Mouse (Mus musculus) heart, adult 2 months (tissue): ENCODE results near the gene Cep70. TPM values are rescaled to one million over a fixed set of nuclear protein-coding genes. Genes with fewer than 3 reads are reported as not detected.

Experiments used
- DNase-seq, 2 experiments: peaks; one replicate each; pipeline ENCODE4 v3.0.0; 2021
- H3K27ac ChIP-seq: fragments of 200-600 bp; 2 replicates; pipeline ENCODE4 v1.8.1; 2022
- H3K27me3 ChIP-seq: fragments of 200-500 bp; 2 replicates; pipeline ENCODE4 v1.6.1; 2012; ENCODE audit warnings: mild to moderate bottlenecking, low read length, inconsistent platforms, mixed read lengths; ENCODE audit not compliant: control insufficient read depth, insufficient read depth
- H3K36me3 ChIP-seq: fragments of 200-500 bp; 2 replicates; pipeline ENCODE4 v1.6.1; 2012; ENCODE audit warnings: low read length, inconsistent platforms; ENCODE audit not compliant: control insufficient read depth, insufficient read depth
- H3K4me1 ChIP-seq: fragments of 200-500 bp; 2 replicates; pipeline ENCODE4 v1.6.1; 2011; ENCODE audit warnings: low read length; ENCODE audit not compliant: control insufficient read depth, insufficient read depth
- H3K4me3 ChIP-seq: fragments of 200-600 bp; 2 replicates; pipeline ENCODE4 v1.8.1; 2022
- H3K79me2 ChIP-seq: fragments of 200-500 bp; replicated peaks from 2 replicates; pipeline ENCODE4 v1.6.1; 2012; ENCODE audit warnings: mild to moderate bottlenecking, inconsistent platforms, low read length, moderate library complexity, mixed read lengths; ENCODE audit not compliant: control insufficient read depth, insufficient read depth
- H3K9ac ChIP-seq: fragments of 200-500 bp; 2 replicates; pipeline ENCODE4 v1.6.1; 2012; ENCODE audit warnings: low read depth, mild to moderate bottlenecking, control low read depth, inconsistent platforms, low read length, mixed read lengths
- CTCF ChIP-seq: fragments of 200-600 bp; IDR thresholded peaks from 2 replicates; pipeline ENCODE4 v1.8.1; 2022; ENCODE audit warnings: antibody characterized with exemption, mild to moderate bottlenecking, moderate library complexity
- EP300 ChIP-seq: fragments of 200-500 bp; IDR thresholded peaks from 2 replicates; pipeline ENCODE4 v1.6.1; 2011; ENCODE audit warnings: low read depth, low read length, control low read depth; ENCODE audit not compliant: insufficient read depth
- POLR2A ChIP-seq: fragments of 200-500 bp; IDR thresholded peaks from 2 replicates; pipeline ENCODE4 v1.6.1; 2011; ENCODE audit warnings: mild to moderate bottlenecking, low read depth, low read length, control low read depth; ENCODE audit not compliant: insufficient read depth
- WGBS: fragments of 180-500 bp; shearing (Covaris S2); methylation state at CpG from one replicate; pipeline ENCODE4 v1.1.7; 2018; 5-methylcytosine and 5-hydroxymethylcytosine counted together
- intact Hi-C: fragments of 180-260 bp; cut with DNase I; formaldehyde crosslinking; loops from one replicate; pipeline ENCODE4 v1.15.1; 2025
- polyA plus RNA-seq: library from polyadenylated mRNA; depleted of rRNA; stranded (reverse); fragments of >200 nt; gene quantifications from 2 replicates; pipeline ENCODE4 v1.2.3, GENCODE M21; 2012
- total RNA-seq, 2 experiments: library from RNA; stranded (reverse); gene quantifications; 2 replicates each; pipeline ENCODE4 v1.2.3; 2021

The Cep70 gene
- total and polyA plus RNA-seq, 3 experiments: 2.3 to 8.1 (median 5.5) TPM

- intact Hi-C loops: no loop called here
- no peaks in the 10 kb centered on the region for H3K79me2 ChIP-seq
- TF ChIP-seq CTCF (no peak), POLR2A (no peak), EP300 (no peak)
- 90% methylated on average over 3 of the region's 3 CpGs for WGBS
- no peak overlapping the region for H3K4me3 ChIP-seq
- H3K9ac ChIP-seq: no peak overlapping the region
- H3K4me1 ChIP-seq: no peaks in the 10 kb centered on the region
- no peak overlapping the region for H3K27ac ChIP-seq
- DNase-seq: no peak
- H3K27me3 ChIP-seq: no peaks in the 10 kb centered on the region
- H3K36me3 ChIP-seq: no peaks in the 10 kb centered on the region
Observed at GRCm38 (mm10) chr9:99256821-99257220, 13.7 kb downstream of the Cep70 start.

GRCm38 (mm10) chr9:99258891-99259290 lies 15.7 kb downstream of the Cep70 start:
- Histone ChIP-seq H3K27ac (no peak overlapping the region), H3K4me1 (no peaks in the 10 kb centered on the region), H3K9ac (no peak overlapping the region), H3K27me3 (no peaks in the 10 kb centered on the region), H3K36me3 (no peaks in the 10 kb centered on the region), H3K4me3 (no peak overlapping the region), H3K79me2 (no peaks in the 10 kb centered on the region)
- no peak for TF ChIP-seq EP300
- TF ChIP-seq CTCF: no peak
- TF ChIP-seq POLR2A: no peak
- no peak for DNase-seq
- WGBS: 83% methylated on average over 5 of the region's 5 CpGs
- intact Hi-C loops: no loop called here

GRCm38 (mm10) chr9:99304296-99304695 lies 61.1 kb downstream of the Cep70 start:
- WGBS: 72% methylated on average over 5 of the region's 5 CpGs
- no peak overlapping the region for H3K4me3 ChIP-seq
- H3K9ac ChIP-seq: no peak overlapping the region
- DNase-seq: no peak
- no peaks in the 10 kb centered on the region for H3K4me1 ChIP-seq
- no peaks in the 10 kb centered on the region for H3K79me2 ChIP-seq
- H3K27me3 ChIP-seq: no peaks in the 10 kb centered on the region
- intact Hi-C loops: no loop called here
- H3K27ac ChIP-seq: no peak overlapping the region
- H3K36me3 ChIP-seq: no peaks in the 10 kb centered on the region
- TF ChIP-seq CTCF: no peak

GRCm38 (mm10) chr9:99306226-99306625 lies 63.1 kb downstream of the Cep70 start:
- H3K4me1 ChIP-seq: no peaks in the 10 kb centered on the region
- DNase-seq: no peak
- H3K79me2 ChIP-seq: no peaks in the 10 kb centered on the region
- H3K27me3 ChIP-seq: no peaks in the 10 kb centered on the region
- intact Hi-C loops: no loop called here
- H3K36me3 ChIP-seq: no peaks in the 10 kb centered on the region
- no peak overlapping the region for H3K4me3 ChIP-seq
- 86% methylated on average over 6 of the region's 6 CpGs for WGBS
- H3K9ac ChIP-seq: no peak overlapping the region
- TF ChIP-seq POLR2A (no peak), EP300 (no peak), CTCF (no peak)
- no peak overlapping the region for H3K27ac ChIP-seq

- intact Hi-C loops: no loop called here
- TF ChIP-seq EP300: no peak
- no peak for TF ChIP-seq POLR2A
- no peak for TF ChIP-seq CTCF
- H3K79me2 ChIP-seq: no peaks in the 10 kb centered on the region
- no peak for DNase-seq
- H3K4me1 ChIP-seq: no peaks in the 10 kb centered on the region
- H3K27me3 ChIP-seq: peaks cover 1% of the 10 kb centered on the region; the same call in 1 of the 2 replicates
- H3K9ac ChIP-seq: no peak overlapping the region
- H3K4me3 ChIP-seq: no peak overlapping the region
- H3K27ac ChIP-seq: no peak overlapping the region
- H3K36me3 ChIP-seq: no peaks in the 10 kb centered on the region
- 42% methylated on average over 8 of the region's 8 CpGs for WGBS
Observed at GRCm38 (mm10) chr9:99319343-99319951, 76.3 kb downstream of the Cep70 start.

GRCm38 (mm10) chr9:99320006-99320405 lies 76.8 kb downstream of the Cep70 start:
- Histone ChIP-seq H3K36me3 (no peaks in the 10 kb centered on the region), H3K27ac (no peak overlapping the region), H3K4me1 (no peaks in the 10 kb centered on the region), H3K27me3 (peaks cover 1% of the 10 kb centered on the region; the same call in 1 of the 2 replicates), H3K9ac (no peak overlapping the region), H3K4me3 (no peak overlapping the region), H3K79me2 (no peaks in the 10 kb centered on the region)
- DNase-seq: no peak
- no peak for TF ChIP-seq CTCF
- no peak for TF ChIP-seq EP300
- TF ChIP-seq POLR2A: no peak
- intact Hi-C loops: no loop called here
- WGBS: 70% methylated on average over 8 of the region's 8 CpGs
